Mouse (Mus musculus) brain, embryonic 14.5 days (tissue): ENCODE results near the gene Ntrk3. TPM values are rescaled to one million over a fixed set of nuclear protein-coding genes. Genes with fewer than 3 reads are reported as not detected.

Experiments
- DNase-seq: peaks from one replicate; pipeline ENCODE4 v3.0.0-alpha.2; 2011; ENCODE audit warnings: low read depth
- CTCF ChIP-seq: fragments of 200-500 bp; IDR thresholded peaks from 2 replicates; pipeline ENCODE4 v1.5.1; 2012; ENCODE audit warnings: inconsistent platforms, mild to moderate bottlenecking, moderate library complexity, borderline replicate concordance; ENCODE audit not compliant: insufficient read depth, insufficient read length; ENCODE audit errors: extremely low read depth
- POLR2A ChIP-seq: fragments of 200-500 bp; IDR thresholded peaks from 2 replicates; pipeline ENCODE4 v1.6.1; 2012; ENCODE audit warnings: mild to moderate bottlenecking, inconsistent platforms, borderline replicate concordance; ENCODE audit not compliant: poor library complexity, insufficient read depth, insufficient read length, severe bottlenecking; ENCODE audit errors: extremely low read depth
- polyA plus RNA-seq: library from polyadenylated mRNA; depleted of rRNA; stranded (reverse); fragments of >200 nt; gene quantifications from 2 replicates; pipeline ENCODE4 v1.2.3, GENCODE M21; 2012

Gene Ntrk3
- polyA plus RNA-seq, 1 experiment = 49.7 TPM

DNA sequence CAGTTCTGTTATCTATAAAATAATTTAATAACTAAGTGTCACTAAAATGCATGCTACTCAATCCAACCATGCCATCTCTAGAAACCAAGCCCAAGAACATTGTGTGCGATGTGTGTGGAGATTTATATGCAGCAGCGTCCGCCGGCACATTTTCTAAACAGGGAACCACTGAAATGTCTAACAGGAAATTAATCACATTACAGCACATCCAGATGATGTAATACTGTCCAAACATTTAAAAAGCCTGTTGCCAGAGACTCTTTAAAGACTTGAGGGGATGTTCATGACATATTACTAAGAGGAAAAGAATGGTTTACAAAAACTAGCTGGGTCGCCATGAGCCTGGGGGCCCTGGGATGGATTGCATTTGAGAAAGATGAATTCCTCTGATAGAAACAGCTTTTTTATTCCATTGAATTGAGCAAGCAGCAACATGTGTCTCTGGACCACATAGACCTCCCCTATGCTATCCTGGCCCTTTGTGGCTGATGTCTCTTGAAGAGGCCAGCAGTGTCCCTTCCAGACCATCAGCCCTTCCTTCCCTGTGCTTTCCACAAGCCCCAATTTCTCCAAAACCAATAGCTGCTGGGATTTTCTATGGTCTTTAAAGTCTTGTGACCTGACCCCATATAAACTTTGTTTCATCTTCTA lies 331.0 kb downstream of the Ntrk3 start:
- TF ChIP-seq CTCF (no peak), POLR2A (no peak)
- no peak for DNase-seq

DNA sequence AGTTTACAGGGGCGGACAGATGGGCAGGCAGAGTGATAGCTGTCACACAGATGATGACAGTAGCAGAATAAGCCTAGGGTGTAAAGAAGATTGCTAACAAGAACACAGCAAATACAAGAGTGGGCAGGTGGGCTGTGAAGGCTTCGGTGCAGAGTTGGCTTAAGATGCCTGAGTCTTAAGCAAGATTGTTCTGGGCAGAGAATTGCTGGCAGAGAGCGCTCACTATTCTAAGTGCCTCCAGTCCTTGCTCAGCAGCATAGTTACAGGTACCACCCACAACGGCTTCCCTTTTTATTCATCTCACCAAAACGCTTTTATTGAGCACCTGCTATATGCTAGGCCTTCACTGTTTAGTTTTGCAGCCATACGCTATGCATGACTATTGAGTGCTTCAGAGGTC lies 333.3 kb downstream of the Ntrk3 start:
- TF ChIP-seq POLR2A (no peak), CTCF (no peak)
- no peak for DNase-seq

DNA sequence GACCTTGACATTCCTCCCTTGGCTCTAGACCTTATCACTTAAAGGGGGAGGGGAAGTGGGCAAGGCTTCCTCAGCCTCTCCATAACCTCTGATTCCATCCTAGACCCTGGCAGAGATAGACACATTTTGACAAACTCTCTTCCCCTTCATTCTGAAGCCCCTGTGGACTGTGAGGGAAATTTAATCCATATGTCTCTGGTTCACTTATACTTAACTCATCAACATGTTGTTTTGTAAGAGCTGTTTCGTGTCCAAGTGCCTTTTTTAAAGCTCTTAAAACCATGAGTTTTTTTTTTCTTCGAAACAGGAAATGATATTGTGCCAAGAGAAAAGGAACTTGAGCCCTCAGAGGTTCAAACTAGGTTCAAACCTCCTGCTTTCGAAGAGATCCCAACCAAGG lies 335.3 kb downstream of the Ntrk3 start:
- TF ChIP-seq CTCF (no peak), POLR2A (no peak)
- DNase-seq = no peak

DNA sequence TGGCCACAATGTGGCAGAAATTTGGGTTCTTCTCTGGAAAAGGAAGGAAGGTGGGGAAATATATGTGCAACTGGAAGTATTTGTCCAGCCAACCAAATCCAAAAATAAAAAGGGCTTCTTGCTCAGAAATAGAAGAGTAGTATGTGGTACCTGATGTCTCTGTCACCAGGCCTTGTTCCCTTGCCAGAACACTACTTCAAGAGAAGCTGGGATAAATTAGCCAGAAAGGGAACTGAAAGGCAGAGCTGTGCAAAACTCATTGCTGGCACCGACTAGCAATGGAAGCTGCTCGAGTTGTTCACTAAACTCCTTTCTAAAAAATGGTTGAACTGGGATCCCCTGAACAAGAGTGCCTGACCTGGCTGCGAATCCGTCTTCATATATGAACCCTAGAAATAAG lies 337.6 kb downstream of the Ntrk3 start:
- DNase-seq = no peak
- TF ChIP-seq POLR2A (no peak), CTCF (no peak)

- no peak for TF ChIP-seq CTCF
- no peak for TF ChIP-seq POLR2A
- DNase-seq = no peak
These were observed 339.4 kb downstream of the Ntrk3 start for GRCm38 (mm10) chr7:78398377-78398776.

DNA sequence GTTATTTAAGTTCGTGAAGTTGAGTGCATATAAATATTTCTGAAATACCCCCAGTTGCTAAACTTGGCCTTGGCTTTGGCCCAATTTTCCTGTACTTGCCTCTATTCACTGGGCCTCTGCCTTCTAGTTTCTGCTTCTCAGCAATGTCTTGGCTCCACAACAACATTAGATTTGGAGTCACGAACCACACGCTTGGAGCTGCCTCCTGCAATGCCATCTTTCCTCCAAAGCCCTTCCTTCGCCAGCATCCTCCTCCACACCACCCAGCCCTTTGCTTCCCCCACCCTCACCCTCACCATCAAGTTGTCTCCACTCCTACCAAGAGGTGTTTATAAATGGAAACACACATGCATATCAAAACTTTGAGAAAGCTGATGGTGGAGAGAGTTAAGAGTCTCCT lies 340.6 kb downstream of the Ntrk3 start:
- no peak for DNase-seq
- TF ChIP-seq CTCF = no peak
- TF ChIP-seq POLR2A = no peak

- TF ChIP-seq POLR2A = no peak
- no peak for TF ChIP-seq CTCF
- DNase-seq = peak; percentile 28
These were observed 347.8 kb downstream of the Ntrk3 start for GRCm38 (mm10) chr7:78390019-78390418.

GRCm38 (mm10) chr7:78388101-78388500 lies 349.7 kb downstream of the Ntrk3 start:
- DNase-seq = peak; percentile 41
- no peak for TF ChIP-seq CTCF
- TF ChIP-seq POLR2A = no peak

DNA sequence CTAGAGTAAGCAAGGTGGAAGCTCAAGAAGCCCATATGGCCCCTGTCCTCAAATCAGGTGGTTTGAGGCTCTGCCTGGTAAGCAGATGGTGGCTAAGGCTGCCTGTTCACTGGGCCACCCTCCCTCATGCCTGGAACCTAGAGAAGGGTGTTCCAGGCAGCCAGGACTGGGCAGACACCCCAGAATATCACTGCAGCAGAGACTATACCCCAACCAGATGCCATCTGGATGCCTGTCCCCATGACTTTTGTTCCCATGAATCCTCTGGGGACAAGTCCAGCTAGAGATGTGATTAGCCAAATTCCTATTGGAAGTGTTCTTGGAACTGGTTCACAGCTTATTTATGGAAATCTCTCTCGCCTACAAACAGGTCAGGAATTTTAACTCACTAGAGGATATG lies 351.8 kb downstream of the Ntrk3 start:
- TF ChIP-seq POLR2A (no peak), CTCF (no peak)
- DNase-seq = peak; percentile 27

- no peak for TF ChIP-seq CTCF
- no peak for DNase-seq
These were observed 353.7 kb downstream of the Ntrk3 start for GRCm38 (mm10) chr7:78384111-78384510.

GRCm38 (mm10) chr7:78382126-78382525 lies 355.7 kb downstream of the Ntrk3 start:
- TF ChIP-seq CTCF (no peak), POLR2A (no peak)
- no peak for DNase-seq

DNA sequence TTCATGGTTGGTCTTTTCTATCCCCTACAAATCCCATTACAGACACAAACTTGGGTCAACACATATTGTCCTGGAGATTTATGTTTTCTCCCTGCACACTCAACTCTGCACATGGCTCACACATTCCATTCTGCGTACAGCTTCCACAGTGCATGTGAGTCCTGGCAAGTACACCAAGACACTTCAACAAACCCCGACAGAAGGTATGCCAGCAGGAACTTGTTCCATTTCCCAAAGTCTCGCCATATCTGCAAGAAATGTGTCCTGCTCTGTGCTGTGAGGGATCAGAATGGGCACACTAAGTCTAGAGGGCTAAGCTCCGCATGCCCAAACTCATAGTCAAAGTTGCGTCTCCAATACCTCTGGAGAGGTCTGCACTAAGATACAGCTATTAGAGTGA lies 358.0 kb downstream of the Ntrk3 start:
- no peak for DNase-seq
- TF ChIP-seq CTCF = no peak
- TF ChIP-seq POLR2A = no peak
